Mouse (Mus musculus) adrenal gland, adult 2 months (tissue): ENCODE measurements around the gene Sap30l. TPM values are rescaled to one million over a fixed set of nuclear protein-coding genes. Genes with fewer than 3 reads are reported as not detected.

Experiments
- polyA plus RNA-seq: library from polyadenylated mRNA; depleted of rRNA; stranded (reverse); fragments of >200 nt; gene quantifications from 2 replicates; pipeline ENCODE4 v1.2.3, GENCODE M21; 2012; rRNA removed
- total RNA-seq, 2 experiments: library from RNA; stranded (reverse); gene quantifications; 2 replicates each; pipeline ENCODE4 v1.2.3; 2021

The Sap30l gene
- total and polyA plus RNA-seq, 3 experiments: 55.8 to 77.8 (median 55.9) TPM

Other genes starting within 250 kb of the Sap30l start
- gene Galnt10, start 156.2 kb upstream of the Sap30l start, total RNA-seq: 10 to 100 TPM; 50.2 to 54.5 TPM
- 23.7 and 33.8 TPM in 2 replicates for gene Galnt10, start 156.2 kb upstream of the Sap30l start, polyA plus RNA-seq
- 10 to 100 TPM in 1 of 2 experiments, 1 to 10 TPM in 1; 7.7 to 18.8 TPM for gene Hand1, start 31.2 kb downstream of the Sap30l start, total RNA-seq
- 23.8 and 35.6 TPM in 2 replicates for gene Hand1, start 31.2 kb downstream of the Sap30l start, polyA plus RNA-seq
- 100 to 1,000 TPM in 1 of 2 experiments, 10 to 100 TPM in 1; 75.1 to 137 TPM for gene Larp1, start 207.4 kb downstream of the Sap30l start, total RNA-seq
- 34.1 and 39.8 TPM in 2 replicates for gene Larp1, start 207.4 kb downstream of the Sap30l start, polyA plus RNA-seq